Mouse (Mus musculus) regulatory T cell (primary cell): ENCODE measurements at regions not wholly inside any gene's neighbourhood (a gene's known extent, or its start where the extent isn't known, plus 50 kb on each side); places are given as distances from the start of the nearest gene placed in this dataset.

ENCODE experiments used
- in situ Hi-C: fragments of 300-600 bp; cut with MboI, MseI; formaldehyde crosslinking; loops from one replicate; pipeline ENCODE4 v1.15.1; 2025; ENCODE audit warnings: high pct_unique_total_duplicates

GRCm38 (mm10) chr2:171676083-171676482 is 367.2 kb downstream of the Cbln4 start:
- in situ Hi-C loops, result no loop called here

GRCm38 (mm10) chr2:171675411-171675810 is 367.9 kb downstream of the Cbln4 start:
- in situ Hi-C loops, result no loop called here

GRCm38 (mm10) chr2:171670945-171671547 is 372.2 kb downstream of the Cbln4 start:
- in situ Hi-C loops, result no loop called here

- in situ Hi-C loops, result no loop called here
These were observed 374.2 kb downstream of the Cbln4 start for GRCm38 (mm10) chr2:171668791-171669645.

- in situ Hi-C loops, result no loop called here
These were observed 380.7 kb downstream of the Cbln4 start for GRCm38 (mm10) chr2:171662571-171662970.

GRCm38 (mm10) chr2:171661896-171662511 is 381.3 kb downstream of the Cbln4 start:
- in situ Hi-C loops, result no loop called here

- in situ Hi-C loops, result no loop called here
These were observed 386.1 kb downstream of the Cbln4 start for GRCm38 (mm10) chr2:171657125-171657524.

GRCm38 (mm10) chr2:171641730-171642129 is 401.5 kb downstream of the Cbln4 start:
- in situ Hi-C loops, result loop anchor here (10.0 kb wide), 1 partner anchor 963 kb away; no protein-coding TSS in a partner anchor

- in situ Hi-C loops, result loop anchor here (10.0 kb wide), 1 partner anchor 964 kb away; no protein-coding TSS in a partner anchor
These were observed 402.8 kb downstream of the Cbln4 start for GRCm38 (mm10) chr2:171640478-171640877.

GRCm38 (mm10) chr2:171638931-171639330 is 404.3 kb downstream of the Cbln4 start:
- in situ Hi-C loops, result no loop called here

- in situ Hi-C loops, result no loop called here
These were observed 406.4 kb downstream of the Cbln4 start for GRCm38 (mm10) chr2:171636837-171637236.

GRCm38 (mm10) chr2:171633355-171634097 is 409.7 kb downstream of the Cbln4 start:
- in situ Hi-C loops, result no loop called here

- in situ Hi-C loops, result no loop called here
These were observed 413.1 kb downstream of the Cbln4 start for GRCm38 (mm10) chr2:171630101-171630715.

- in situ Hi-C loops, result no loop called here
These were observed 414.9 kb downstream of the Cbln4 start for GRCm38 (mm10) chr2:171628182-171628850.

- in situ Hi-C loops, result no loop called here
These were observed 422.6 kb downstream of the Cbln4 start for GRCm38 (mm10) chr2:171620668-171621067.

- in situ Hi-C loops, result no loop called here
These were observed 423.0 kb downstream of the Cbln4 start for GRCm38 (mm10) chr2:171620253-171620652.

- in situ Hi-C loops, result no loop called here
These were observed 424.5 kb downstream of the Cbln4 start for GRCm38 (mm10) chr2:171618771-171619170.

- in situ Hi-C loops, result no loop called here
These were observed 424.9 kb downstream of the Cbln4 start for GRCm38 (mm10) chr2:171618333-171618732.

- in situ Hi-C loops, result no loop called here
These were observed 427.8 kb downstream of the Cbln4 start for GRCm38 (mm10) chr2:171615462-171615861.

GRCm38 (mm10) chr2:171605064-171605463 is 438.2 kb downstream of the Cbln4 start:
- in situ Hi-C loops, result no loop called here

GRCm38 (mm10) chr2:171595240-171595639 is 448.0 kb downstream of the Cbln4 start:
- in situ Hi-C loops, result no loop called here
